Mouse (Mus musculus) embryonic facial prominence, embryonic 11.5 days (tissue): ENCODE data around the gene 4930402H24Rik. TPM values are rescaled to one million over a fixed set of nuclear protein-coding genes. Genes with fewer than 3 reads are reported as not detected.
"Not testable (repeated sequence)": the region's sequence is repeated elsewhere in the genome, so short reads cannot be mapped to it uniquely, and the experiment has no call there.

ENCODE experiments used
- ATAC-seq: fragments of 200-750 bp; cut with Nextera tagmentation; replicated peaks from 2 replicates; pipeline ENCODE4 v1.8.0; 2017; ENCODE audit warnings: low read depth; ENCODE audit not compliant: insufficient number of reproducible peaks, low FRiP score, low TSS enrichment
- DNase-seq: peaks from one replicate; pipeline ENCODE4 v3.0.0-alpha.2; 2015; ENCODE audit warnings: low spot score
- H3K27ac ChIP-seq: fragments of 300-500 bp; sonication (generic); replicated peaks from 2 replicates; pipeline ENCODE4 v1.5.1; 2014; ENCODE audit warnings: mild to moderate bottlenecking, low read depth, low read length, control low read depth
- H3K27me3 ChIP-seq: fragments of 300-500 bp; sonication (generic); 2 replicates; pipeline ENCODE4 v1.6.1; 2014; ENCODE audit warnings: mild to moderate bottlenecking, low read length, moderate library complexity, mixed read lengths; ENCODE audit not compliant: control insufficient read depth, insufficient read depth
- H3K36me3 ChIP-seq: fragments of 300-500 bp; sonication (generic); replicated peaks from 2 replicates; pipeline ENCODE4 v1.6.1; 2014; ENCODE audit warnings: low read depth, mild to moderate bottlenecking, low read length, moderate library complexity, mixed read lengths; ENCODE audit not compliant: control insufficient read depth, insufficient read depth
- H3K4me1 ChIP-seq: fragments of 300-500 bp; sonication (generic); 2 replicates; pipeline ENCODE4 v1.6.1; 2014; ENCODE audit warnings: low read length, mixed read lengths; ENCODE audit not compliant: control insufficient read depth, insufficient read depth
- H3K4me2 ChIP-seq: fragments of 300-500 bp; sonication (generic); 2 replicates; pipeline ENCODE4 v1.6.1; 2014; ENCODE audit warnings: low read depth, mild to moderate bottlenecking, control low read depth, low read length, moderate library complexity
- H3K4me3 ChIP-seq: fragments of 300-500 bp; sonication (generic); 2 replicates; pipeline ENCODE4 v1.5.1; 2014; ENCODE audit warnings: low read depth, low read length, control low read depth
- H3K9ac ChIP-seq: fragments of 300-500 bp; sonication (generic); replicated peaks from 2 replicates; pipeline ENCODE4 v1.6.1; 2014; ENCODE audit warnings: mild to moderate bottlenecking, control low read depth, low read length
- H3K9me3 ChIP-seq: fragments of 300-500 bp; sonication (generic); replicated peaks from 2 replicates; pipeline ENCODE4 v1.6.1; 2016; ENCODE audit warnings: mild to moderate bottlenecking, low read length, inconsistent platforms, mixed read lengths; ENCODE audit not compliant: control insufficient read depth
- WGBS: fragments of 180-500 bp; shearing (Covaris S2); extraction: QIAGEN DNeasy Blood & Tissue Kit; methylation state at CpG from one replicate; pipeline ENCODE4 v1.1.7; 2014; 5-methylcytosine and 5-hydroxymethylcytosine counted together
- polyA plus RNA-seq: library from polyadenylated mRNA; unstranded; fragments of >200 nt; fragmentation: Nextera tagmentation; extraction: Ambion mirVana; gene quantifications from 2 replicates; pipeline ENCODE4 v1.2.1, GENCODE M21; 2014

Gene 4930402H24Rik
- polyA plus RNA-seq, 1 experiment from 2014 or later = 31.3 TPM

- ATAC-seq = no peak
- WGBS = 58% methylated on average over 3 of the region's 3 CpGs
- no peak for DNase-seq
- H3K36me3 ChIP-seq = no peaks in the 10 kb centered on the region
- no peaks in the 10 kb centered on the region for H3K4me1 ChIP-seq
- H3K9ac ChIP-seq = no peak overlapping the region
- no peak overlapping the region for H3K4me3 ChIP-seq
- no peaks in the 10 kb centered on the region for H3K9me3 ChIP-seq
- H3K4me2 ChIP-seq = no peak overlapping the region
- no peaks in the 10 kb centered on the region for H3K27me3 ChIP-seq
- H3K27ac ChIP-seq = no peak overlapping the region
Observed at GRCm38 (mm10) chr2:130833699-130834098, 72.5 kb downstream of the 4930402H24Rik start.

- H3K27ac ChIP-seq = no peak overlapping the region
- no peaks in the 10 kb centered on the region for H3K36me3 ChIP-seq
- H3K27me3 ChIP-seq = no peaks in the 10 kb centered on the region
- H3K4me1 ChIP-seq = no peaks in the 10 kb centered on the region
- no peak overlapping the region for H3K4me2 ChIP-seq
- H3K4me3 ChIP-seq = no peak overlapping the region
- H3K9ac ChIP-seq = no peak overlapping the region
- 67% methylated on average over 1 of the region's 1 CpGs for WGBS
- ATAC-seq = no peak
- no peaks in the 10 kb centered on the region for H3K9me3 ChIP-seq
- no peak for DNase-seq
Observed at GRCm38 (mm10) chr2:130832582-130832981, 73.6 kb downstream of the 4930402H24Rik start.

- no peak for ATAC-seq
- no peaks in the 10 kb centered on the region for H3K4me1 ChIP-seq
- 72% methylated on average over 2 of the region's 2 CpGs for WGBS
- H3K4me3 ChIP-seq = no peak overlapping the region
- no peak for DNase-seq
- H3K9me3 ChIP-seq = no peaks in the 10 kb centered on the region
- H3K27ac ChIP-seq = no peak overlapping the region
- no peak overlapping the region for H3K4me2 ChIP-seq
- no peaks in the 10 kb centered on the region for H3K27me3 ChIP-seq
- no peaks in the 10 kb centered on the region for H3K36me3 ChIP-seq
- H3K9ac ChIP-seq = no peak overlapping the region
Observed at GRCm38 (mm10) chr2:130832012-130832411, 74.2 kb downstream of the 4930402H24Rik start.

- H3K4me1 ChIP-seq = no peaks in the 10 kb centered on the region
- no peak overlapping the region for H3K4me2 ChIP-seq
- no peak overlapping the region for H3K4me3 ChIP-seq
- H3K27me3 ChIP-seq = no peaks in the 10 kb centered on the region
- H3K9me3 ChIP-seq = no peaks in the 10 kb centered on the region
- H3K27ac ChIP-seq = no peak overlapping the region
- 86% methylated on average over 3 of the region's 3 CpGs for WGBS
- DNase-seq = no peak
- H3K36me3 ChIP-seq = no peaks in the 10 kb centered on the region
- no peak for ATAC-seq
- no peak overlapping the region for H3K9ac ChIP-seq
Observed at GRCm38 (mm10) chr2:130830236-130830635, 76.0 kb downstream of the 4930402H24Rik start.

GRCm38 (mm10) chr2:130829496-130829895 lies 76.7 kb downstream of the 4930402H24Rik start:
- no peak for ATAC-seq

GRCm38 (mm10) chr2:130828668-130829067 lies 77.5 kb downstream of the 4930402H24Rik start:
- Histone ChIP-seq H3K27ac (no peak overlapping the region), H3K4me1 (no peaks in the 10 kb centered on the region), H3K36me3 (no peaks in the 10 kb centered on the region), H3K4me2 (no peak overlapping the region), H3K9ac (no peak overlapping the region), H3K9me3 (no peaks in the 10 kb centered on the region), H3K27me3 (no peaks in the 10 kb centered on the region), H3K4me3 (no peak overlapping the region)
- WGBS = 95% methylated on average over 1 of the region's 1 CpGs
- no peak for DNase-seq
- ATAC-seq = no peak

More at GRCm38 (mm10) chr2:130829496-130829895, 76.7 kb downstream of the 4930402H24Rik start:
- Histone ChIP-seq H3K27ac (no peak overlapping the region), H3K4me3 (no peak overlapping the region), H3K36me3 (no peaks in the 10 kb centered on the region), H3K9me3 (no peaks in the 10 kb centered on the region), H3K9ac (no peak overlapping the region), H3K4me1 (no peaks in the 10 kb centered on the region), H3K4me2 (no peak overlapping the region), H3K27me3 (no peaks in the 10 kb centered on the region)
- 85% methylated on average over 4 of the region's 4 CpGs for WGBS
- DNase-seq = no peak

GRCm38 (mm10) chr2:130828066-130828465 lies 78.1 kb downstream of the 4930402H24Rik start:
- not testable (repeated sequence) for H3K27me3 ChIP-seq, H3K9ac ChIP-seq, H3K4me3 ChIP-seq, ATAC-seq, H3K9me3 ChIP-seq, H3K27ac ChIP-seq, H3K4me1 ChIP-seq, H3K36me3 ChIP-seq, DNase-seq, H3K4me2 ChIP-seq
- WGBS = 94% methylated on average over 3 of the region's 3 CpGs

GRCm38 (mm10) chr2:130827410-130827809 lies 78.8 kb downstream of the 4930402H24Rik start:
- Histone ChIP-seq H3K27me3 (no peaks in the 10 kb centered on the region), H3K9ac (no peak overlapping the region), H3K36me3 (no peaks in the 10 kb centered on the region; the same call in 1 of the 2 replicates), H3K27ac (no peak overlapping the region), H3K4me2 (no peak overlapping the region), H3K4me1 (no peaks in the 10 kb centered on the region), H3K9me3 (no peaks in the 10 kb centered on the region), H3K4me3 (no peak overlapping the region)
- ATAC-seq (no peak), DNase-seq (no peak)
- WGBS = 71% methylated on average over 2 of the region's 2 CpGs
